Mouse (Mus musculus) left cerebral cortex, adult 9 months (tissue): Measurements from ENCODE around the gene Rsc1a1.
A peak's percentile ranks its signal among the peaks of the same experiment; 100 is the strongest.

Source experiments
- DNase-seq, 2 experiments: peaks; one replicate each; pipeline ENCODE4 v3.0.0; 2022; ENCODE audit warnings: low spot score in 2 of 2

Rsc1a1 gene

DNA sequence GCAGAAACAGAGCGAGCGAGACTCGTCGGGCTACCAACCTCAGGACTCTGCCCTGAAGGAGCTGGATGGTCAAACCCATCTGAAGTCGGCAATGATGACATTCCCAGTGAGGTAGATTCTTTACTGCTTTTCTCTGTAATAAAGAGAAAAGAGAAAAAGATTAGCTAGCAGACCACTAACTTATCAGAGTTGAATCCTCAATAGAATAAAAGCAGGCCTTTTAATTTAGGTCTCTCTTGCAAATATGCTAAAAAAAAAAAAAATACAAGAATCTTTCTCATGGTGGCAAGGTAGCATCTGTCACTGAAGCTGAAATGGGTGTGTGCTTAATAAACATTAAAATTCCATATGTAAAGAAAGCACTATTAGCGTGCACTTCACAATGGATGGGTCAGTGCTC lies at the start of gene Rsc1a1:
Rsc1a1 (minus strand) TSS at position 101 of the 400 bp plus-strand sequence.
- no peak for DNase-seq

DNA sequence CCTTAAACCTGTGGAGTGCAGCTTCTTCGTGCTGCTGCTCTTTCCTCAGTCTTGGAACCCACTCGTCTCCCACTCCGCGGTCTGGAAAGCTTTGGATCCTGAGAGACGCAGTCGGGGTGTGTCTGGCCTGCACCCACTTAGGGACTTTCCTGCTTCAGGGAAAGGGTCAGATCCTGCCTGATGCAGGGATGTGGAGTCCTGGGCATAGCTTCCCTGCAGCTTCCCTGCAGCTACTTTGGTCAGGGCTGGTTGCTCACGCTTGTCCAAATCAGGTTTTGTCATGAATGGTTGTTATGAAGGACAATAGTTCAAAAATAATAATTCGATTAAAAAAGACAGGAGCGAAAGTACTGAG lies 49.8 kb upstream of the Rsc1a1 start:
- DNase-seq = no peak

DNA sequence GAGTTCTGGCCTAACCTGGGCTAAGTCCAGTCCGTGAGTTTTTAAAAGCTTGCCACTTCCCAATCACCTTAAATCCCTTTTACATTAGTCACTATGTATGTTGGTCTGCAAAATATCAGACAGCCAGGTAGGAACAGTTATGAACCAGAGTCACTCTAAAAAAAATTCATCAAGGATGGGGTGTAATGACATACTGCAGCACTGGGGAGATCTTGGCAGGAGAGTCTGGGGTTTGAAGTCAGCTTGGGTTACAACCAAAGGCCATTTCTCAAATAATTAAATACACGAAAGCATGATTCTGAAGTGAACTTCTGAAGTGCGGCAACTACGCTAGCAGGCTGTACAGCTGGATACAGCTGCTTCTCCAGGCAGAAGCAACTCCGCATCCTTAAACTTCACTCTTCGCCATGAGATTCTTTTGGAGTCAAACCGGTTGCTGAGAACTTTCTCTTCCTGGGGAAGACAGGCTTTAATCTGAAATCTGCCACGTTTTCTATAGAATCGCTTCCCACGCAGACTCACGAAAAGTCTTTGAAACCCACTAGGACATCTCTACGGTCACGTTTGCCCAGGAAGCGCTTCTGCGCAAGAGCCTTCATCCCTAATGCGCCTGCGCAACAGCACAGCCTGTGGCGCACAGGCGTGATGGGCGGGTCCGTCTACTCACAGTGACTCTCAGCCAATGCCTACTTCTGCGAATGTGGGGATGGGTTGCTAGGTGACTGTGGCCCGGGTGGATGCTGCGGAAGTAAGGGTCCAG lies 49.2 kb upstream of the Rsc1a1 start:
- peak; percentile 90 to 95 for DNase-seq

DNA sequence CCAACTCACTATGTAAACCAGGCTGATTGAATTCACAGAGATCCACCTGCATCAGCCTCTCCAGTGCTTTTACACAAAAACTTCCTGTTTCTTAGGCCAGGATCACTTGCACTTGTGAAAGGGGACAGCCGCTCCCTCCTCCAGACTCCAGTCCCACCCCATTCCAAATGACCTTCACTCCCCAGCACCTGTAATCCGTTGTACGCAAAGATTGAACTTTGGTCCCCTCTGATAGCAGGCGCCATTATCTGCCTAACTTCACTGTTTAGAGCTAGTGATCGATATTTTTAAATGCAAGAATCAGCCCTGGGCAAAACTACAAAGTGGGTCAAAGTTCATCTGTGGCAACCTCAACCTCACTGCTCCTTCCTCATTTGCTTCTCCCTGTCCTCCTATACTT lies 46.4 kb upstream of the Rsc1a1 start:
- no peak for DNase-seq

DNA sequence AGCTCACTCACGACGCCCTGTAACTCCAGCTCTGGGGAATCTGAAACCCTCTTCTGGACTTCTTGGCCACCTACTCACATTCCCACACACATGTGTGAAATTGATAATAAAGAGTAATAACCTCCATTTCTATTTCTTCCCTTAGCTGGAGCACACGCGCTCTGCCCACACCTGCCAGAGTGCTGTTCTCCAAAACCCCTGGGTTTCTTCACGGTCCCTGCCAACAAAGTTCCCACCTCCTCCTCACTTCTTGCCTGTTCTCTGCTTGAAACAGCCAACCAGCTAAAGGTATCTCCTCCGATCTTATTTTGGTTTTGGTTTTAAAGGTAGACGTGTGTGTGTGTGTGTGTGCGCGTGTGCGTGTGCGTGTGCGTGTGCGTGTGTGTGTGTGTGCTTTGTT lies 45.0 kb upstream of the Rsc1a1 start:
- peak in 1 of 2 experiments; percentile 63 for DNase-seq

DNA sequence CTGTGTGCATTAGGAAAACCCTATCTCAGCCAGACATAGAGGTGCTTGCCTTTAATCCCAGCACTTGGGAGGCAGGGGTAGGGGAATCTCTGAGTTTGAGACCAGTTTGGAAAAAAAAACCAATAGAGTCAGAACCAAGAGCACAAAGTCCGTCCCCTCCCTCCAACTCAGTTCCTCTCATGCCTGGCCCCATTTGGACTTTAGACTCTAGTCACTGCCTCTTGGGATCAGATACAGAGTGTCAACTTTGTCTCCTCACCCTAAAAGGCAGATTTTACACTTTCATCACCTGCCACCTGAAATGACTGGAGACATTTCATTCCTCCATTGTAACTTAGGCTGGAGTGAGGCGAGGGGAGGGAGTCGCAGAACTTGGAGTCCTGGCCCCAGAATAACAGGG lies 43.9 kb upstream of the Rsc1a1 start:
- DNase-seq = no peak

DNA sequence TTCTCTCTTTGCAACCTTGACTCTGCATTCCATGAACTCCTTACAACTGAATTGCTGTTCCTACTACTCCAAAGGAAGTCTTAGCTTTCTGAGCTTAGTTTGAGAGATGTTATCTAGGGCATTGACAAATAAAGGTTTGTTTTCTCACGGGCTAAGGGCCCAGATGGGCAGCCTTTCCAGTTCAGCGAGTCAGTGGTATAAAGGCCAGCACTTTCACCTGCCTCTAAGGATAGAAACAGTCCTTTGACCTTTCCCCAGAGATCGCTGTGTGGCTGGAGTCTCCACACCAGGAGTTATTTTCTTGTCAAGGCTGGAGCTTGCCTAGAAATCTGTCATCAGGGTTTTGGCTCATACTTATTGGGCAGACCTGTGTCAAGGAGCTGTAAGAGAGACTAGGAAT lies 40.3 kb upstream of the Rsc1a1 start:
- DNase-seq = no peak

DNA sequence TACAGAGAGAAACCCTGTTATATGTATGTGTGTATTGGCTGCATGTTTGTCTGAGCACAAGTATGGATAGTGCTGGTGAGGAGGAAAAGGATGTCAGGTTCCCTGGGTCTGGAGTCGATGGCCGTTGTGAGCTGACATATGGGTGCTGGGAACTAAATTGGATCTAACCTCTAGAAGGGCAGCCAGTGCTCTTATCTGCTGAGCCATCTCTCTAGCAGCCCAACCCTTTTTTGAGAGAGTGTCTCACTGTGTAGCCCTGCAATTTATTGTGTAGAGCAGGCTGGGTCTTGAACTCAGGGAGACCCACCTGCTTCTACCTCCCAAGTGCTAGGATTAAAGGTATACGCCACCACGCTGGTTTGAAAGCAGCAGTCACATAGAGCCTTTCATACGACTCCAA lies 39.9 kb upstream of the Rsc1a1 start:
- DNase-seq = no peak

DNA sequence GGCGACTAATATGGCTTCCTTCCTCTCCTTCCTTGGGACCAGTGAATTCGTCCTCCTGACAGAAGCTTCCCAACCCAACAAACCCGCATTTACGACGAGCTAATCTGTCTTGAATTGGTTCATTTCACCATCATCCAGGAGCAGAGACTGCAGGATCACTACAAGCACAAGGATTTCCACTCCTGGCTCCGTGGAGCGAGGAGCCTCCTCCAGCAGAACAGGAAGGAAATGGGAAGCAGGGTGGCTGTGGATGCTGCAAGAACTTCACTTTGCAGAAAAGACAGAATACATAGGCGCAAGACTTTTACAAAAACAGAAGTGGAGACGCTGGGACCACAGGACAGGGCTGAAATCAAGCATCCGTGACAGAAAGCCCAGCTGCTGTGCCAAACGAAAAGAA lies 39.2 kb upstream of the Rsc1a1 start:
- DNase-seq = no peak

DNA sequence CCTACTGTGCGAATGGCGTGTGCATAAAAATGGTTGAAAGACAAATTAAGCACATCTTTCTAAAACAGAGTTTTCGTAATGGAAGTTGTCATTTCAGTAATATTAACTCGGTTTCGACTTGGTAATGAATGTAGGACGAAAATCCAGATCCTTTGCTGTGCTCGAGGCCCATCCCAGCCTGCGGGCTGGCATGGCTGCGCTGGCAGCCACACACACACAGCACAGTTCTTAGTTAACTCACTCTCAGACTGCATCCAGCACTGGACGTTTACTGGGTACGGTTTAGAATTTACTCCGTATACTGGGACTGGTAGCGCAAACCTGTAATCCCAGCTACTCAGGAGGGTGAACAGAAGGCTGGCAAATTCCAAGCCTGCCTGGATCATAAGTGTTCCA lies 38.3 kb upstream of the Rsc1a1 start:
- DNase-seq = no peak

DNA sequence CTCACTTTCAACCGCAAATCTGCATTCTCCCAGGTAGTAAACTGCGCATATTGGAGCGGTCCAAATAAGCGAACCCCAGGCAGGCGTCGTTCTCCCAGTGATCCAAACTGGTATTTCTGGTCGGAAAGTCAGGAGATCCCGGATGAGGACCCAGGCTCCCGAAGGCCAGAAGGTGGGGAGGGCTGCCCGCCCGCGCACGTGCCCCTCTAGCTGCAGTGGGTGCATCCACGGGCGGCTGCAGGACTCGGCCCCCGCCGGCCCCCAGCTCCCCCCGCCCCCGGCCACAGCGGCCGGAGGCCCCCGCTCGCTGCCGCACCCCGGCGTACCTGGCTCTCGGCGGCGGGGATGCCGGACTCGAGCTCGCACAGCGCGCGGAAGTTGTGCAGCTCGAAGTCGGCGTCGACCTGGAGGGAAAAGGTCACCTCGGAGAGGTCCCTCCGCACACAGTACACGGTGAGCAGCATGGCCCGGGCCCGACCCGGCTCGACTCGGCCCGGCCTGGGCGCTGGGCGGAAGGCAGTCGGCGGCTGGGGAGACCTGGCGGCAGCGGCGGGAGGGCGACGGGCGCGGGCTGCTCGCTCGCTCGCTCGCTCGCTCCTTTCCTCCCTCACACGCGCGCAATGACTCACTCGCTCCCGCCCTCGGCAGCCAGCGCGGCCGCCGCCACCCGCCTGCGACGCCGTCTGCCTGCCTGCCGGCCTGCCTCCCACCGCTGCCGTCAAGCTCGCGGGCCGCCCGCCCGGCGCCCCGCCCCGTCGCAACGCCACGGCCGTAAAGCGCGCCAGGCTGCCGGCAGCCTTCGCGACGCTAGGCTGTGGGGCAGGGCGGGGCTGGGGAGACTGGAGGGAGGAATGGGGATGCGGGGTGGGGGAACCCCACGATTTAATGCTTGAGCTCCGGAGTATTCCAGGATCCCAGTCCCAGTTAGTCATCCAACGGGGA lies 37.6 kb upstream of the Rsc1a1 start, which contains the start of gene Ddi2:
Ddi2 (minus strand) TSS at position 689 of the 942 bp plus-strand sequence.
- peak; percentile 70 to 87 for DNase-seq

DNA sequence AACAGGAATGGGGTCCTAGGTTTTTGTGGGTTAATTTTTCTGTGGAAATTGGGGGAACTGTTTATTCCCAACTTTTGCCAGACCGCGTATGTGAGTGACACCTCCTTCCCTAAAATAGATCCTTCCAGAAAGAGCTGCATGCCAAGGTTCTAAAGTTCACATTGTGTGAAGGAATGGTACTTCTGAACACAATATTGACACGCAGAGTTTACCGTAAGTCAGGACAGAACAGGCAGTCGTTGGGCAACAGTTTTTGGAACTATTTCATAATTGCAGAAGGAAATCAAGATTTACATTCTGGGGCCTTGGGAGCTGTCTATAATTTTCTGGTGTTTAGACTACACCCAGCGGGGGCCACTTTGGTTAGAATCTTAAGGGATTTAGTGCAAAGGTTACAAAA lies 36.6 kb upstream of the Rsc1a1 start:
- DNase-seq = no peak

DNA sequence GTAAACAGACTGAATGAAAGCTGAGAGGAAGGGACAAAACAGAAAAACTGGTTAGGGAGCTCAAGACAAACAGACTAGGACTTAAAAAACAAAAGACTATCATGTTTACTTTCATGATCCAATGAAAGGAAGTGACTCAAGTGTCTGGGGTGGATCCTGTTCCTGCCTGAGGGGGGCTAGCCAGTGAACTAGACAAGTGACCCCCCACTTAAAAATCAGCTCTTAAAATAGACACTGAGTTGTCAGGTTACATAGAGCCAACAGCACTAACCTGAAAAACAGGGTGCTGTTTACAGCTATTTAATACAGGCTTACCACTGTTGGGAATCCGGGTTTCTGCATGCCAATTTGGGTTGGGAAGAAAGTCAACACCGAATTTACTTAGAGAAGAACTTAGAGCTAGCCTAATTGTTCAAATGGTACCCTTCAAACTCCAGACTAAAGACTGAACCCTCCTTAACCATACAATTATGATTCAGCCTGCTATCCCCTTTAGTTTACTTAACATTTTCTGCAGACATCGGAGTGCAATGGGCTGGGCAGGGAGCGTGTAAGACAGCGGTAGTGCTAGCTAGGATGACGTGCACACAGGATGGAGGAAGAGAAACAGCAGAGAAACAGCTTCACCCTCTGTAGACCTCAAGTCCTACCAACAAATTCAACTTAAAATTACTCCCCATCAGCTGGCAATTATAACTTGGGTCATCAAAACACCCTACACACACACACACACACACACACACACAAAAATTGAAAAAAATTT lies 35.5 kb upstream of the Rsc1a1 start:
- no peak for DNase-seq

DNA sequence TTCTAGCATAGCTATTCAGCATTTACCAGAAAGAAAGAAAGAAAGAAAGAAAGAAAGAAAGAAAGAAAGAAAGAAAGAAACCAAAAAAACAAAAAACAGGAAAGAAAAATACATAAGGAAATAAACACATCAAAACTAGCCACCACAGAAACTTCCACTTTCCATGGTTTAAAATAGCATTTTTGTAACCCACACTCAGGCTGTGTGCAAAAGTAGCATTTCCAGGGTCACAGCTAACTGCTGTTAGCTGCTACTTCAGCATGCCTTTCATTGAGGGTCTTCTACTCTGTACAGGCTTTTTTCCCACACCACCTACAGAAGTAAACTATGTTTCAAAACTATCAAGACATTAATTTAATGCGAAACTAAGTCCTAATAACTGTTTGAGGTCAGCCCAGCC lies 33.9 kb upstream of the Rsc1a1 start:
- no peak for DNase-seq

DNA sequence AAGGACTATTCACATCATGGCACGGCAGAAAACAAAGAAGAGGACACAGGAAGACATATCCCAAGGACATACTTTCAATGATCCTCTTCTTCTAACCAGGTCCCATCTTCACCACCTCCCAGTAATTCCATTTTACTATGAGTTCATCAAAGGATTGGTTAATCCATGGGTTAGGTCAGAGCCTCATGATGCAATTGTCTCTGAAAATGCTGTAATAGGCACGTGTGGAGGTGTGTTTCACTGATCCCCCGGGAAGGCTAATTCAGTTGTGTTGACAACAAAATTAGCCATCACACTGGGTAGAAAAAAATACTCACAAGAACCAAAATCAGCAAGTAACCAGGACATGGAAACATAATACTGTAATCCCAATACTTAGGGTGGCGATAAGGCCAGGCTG lies 32.2 kb upstream of the Rsc1a1 start:
- DNase-seq = no peak

DNA sequence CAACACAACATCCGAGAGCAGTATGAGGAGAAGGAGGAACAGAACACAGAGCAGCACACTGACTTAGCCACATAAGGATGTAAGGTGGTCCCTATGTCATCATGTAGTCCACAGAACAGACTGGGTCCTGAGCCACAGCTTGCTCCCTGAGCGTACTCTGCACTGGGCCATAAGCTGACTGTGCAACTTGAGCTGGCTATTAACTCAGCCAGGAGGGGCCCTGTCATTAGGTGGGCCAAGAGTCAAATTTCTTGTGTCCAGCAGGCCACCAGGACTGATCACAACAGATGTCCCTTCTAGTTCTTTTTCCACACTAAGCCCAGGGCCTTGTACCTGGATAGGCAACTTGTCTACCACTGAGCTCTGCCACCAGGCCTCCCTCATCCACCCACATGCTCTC lies 29.6 kb upstream of the Rsc1a1 start:
- no peak for DNase-seq

DNA sequence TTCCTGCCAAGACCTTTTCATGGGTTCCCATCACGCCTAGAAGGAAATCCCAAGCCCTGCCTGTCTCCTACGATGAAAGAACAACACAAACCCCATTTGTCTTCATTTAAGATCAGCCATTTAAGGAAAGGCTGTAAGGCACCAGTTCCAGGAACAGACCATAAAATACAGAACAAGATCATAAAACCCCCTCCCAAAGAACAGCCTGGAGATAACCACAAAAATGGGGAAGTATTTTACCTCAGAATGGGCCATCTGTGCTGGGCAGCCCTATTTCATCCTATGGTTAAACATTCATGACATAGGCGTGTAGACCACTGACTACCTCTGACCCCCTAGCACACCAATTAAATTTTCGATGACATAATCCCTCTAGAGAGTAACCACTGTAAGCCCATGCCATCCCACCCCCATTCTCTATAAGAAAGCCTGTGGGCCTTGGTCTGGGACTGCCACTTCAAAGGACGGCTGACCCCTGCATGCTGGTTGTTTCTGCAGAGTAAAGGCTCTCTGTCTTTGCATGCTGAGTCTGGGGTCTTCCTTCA lies 28.3 kb upstream of the Rsc1a1 start:
- DNase-seq = no peak

DNA sequence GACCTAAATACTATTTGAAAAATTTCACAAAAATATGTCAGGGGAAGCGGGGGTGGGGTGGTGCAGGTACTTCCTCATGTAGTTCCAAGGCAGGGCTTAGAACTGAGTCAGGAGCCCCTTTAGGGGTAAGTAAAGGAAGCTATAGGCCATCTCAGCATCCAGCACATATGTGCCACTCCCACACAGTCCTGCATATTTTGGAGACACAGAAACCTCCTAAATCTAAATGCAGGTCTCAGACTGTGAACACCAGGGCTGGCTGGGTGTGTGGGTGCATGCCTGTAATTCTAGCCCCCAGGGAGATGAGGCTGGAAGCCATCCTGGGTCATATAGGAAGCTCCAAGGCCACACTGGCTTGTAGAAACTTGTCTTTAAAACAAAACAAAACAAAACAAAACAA lies 25.9 kb upstream of the Rsc1a1 start:
- DNase-seq = peak in 1 of 2 experiments; percentile 30

DNA sequence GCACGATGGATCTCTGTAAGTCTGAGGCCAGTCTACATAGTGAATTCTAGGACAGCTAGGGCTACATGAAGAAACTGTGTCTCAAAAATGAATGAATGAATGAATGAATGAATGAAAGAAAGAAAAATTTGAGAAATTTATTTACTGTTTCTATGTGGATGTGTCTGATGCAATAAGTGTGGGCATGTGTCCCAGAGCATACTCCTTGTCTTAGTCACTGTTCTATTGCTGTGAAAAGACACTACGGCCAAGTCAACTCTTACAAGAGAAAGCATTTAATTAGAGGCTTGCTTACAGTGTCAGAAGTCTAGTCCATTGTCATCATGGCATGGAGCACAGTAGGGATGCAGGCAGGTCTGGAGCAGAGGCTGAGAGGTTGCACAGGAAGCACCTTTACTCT lies 23.6 kb upstream of the Rsc1a1 start:
- no peak for DNase-seq

DNA sequence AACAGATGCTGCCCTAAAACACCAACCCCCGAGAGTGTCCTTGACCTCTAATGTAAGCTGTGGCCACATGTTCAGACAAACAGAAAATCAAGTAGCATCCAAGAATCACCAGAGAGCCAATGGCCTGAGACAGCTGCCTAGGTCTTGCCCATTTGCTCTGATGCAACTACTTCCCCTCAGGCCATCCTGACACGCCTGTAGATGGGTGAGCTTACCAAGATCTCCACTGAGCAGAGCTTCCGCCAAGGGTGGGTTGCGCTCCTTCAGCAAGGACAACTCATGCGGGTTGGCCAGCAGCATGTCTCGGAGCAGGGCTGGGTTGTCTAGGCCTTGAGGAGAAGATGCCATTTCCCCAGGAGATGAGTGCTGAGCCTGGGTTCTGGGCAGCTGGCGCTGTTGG lies 22.6 kb upstream of the Rsc1a1 start:
- DNase-seq = no peak

DNA sequence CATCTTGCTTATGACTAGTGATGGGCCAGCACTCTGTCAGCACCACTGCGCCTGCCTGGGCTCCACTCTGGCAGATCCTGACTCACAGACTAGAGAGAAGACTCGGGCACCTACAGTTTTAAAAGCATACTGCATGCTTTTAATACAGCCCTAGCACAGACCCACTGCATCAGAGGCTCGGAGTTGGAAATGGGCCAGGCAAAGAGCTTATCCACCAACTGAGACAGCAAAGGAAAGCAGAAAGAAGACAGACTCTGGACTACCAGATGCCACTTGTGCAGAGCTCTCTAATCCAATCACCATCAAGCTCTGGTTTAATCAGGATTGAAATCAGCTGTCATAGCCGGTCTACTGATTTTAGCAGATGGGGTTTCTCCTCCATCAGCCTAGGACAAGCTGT lies 19.9 kb upstream of the Rsc1a1 start:
- peak in 1 of 2 experiments; percentile 52 for DNase-seq

DNA sequence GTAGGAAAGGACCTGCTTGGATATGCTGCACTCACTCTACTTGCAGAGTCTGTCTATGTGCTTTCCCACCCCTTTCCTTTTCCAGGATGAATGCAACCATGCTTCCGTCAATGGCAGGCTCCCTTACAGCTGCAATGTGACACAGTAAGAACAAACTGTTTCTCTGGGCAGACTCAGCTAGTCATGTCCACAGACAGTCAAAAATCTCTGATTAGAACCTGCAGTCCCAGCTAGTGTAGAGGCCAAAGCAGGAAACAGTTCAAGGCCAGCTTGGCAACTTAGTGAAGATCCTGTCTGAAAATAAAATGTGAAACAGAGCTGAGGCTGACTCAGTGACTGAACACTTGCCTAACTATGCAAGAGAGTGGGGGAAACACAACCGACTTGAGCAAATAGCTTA lies 19.2 kb upstream of the Rsc1a1 start:
- DNase-seq = no peak
